Mouse (Mus musculus) frontal cortex, postnatal 25 days (tissue): ENCODE results near the gene Zbtb11.
A peak's percentile ranks its signal among the peaks of the same experiment; 100 is the strongest.

Source experiments
- DNase-seq, 2 experiments: peaks; one replicate each; pipeline ENCODE4 v3.0.0; 2022; ENCODE audit warnings: low spot score in 2 of 2

The Zbtb11 gene

DNA sequence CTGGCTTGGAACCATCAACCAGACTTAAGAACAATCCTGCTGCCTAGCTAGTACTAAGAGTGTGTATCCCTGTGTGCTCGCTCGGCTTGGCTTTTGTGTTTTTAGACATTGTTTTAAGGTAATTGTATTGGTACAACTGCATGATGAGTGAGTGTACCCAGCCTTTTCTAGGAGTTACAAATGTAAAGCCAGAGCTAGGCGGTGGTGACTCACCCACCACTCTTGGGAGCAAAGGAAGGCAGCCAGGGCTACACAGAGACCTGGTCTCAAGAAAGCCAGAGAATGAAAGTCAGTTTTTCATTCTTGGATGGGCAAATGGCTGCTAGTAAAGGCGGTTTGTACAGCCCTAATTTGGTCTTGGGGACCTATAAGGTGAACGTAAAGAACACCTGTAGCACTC lies 3.3 kb upstream of the Zbtb11 start:
- DNase-seq, result no peak

DNA sequence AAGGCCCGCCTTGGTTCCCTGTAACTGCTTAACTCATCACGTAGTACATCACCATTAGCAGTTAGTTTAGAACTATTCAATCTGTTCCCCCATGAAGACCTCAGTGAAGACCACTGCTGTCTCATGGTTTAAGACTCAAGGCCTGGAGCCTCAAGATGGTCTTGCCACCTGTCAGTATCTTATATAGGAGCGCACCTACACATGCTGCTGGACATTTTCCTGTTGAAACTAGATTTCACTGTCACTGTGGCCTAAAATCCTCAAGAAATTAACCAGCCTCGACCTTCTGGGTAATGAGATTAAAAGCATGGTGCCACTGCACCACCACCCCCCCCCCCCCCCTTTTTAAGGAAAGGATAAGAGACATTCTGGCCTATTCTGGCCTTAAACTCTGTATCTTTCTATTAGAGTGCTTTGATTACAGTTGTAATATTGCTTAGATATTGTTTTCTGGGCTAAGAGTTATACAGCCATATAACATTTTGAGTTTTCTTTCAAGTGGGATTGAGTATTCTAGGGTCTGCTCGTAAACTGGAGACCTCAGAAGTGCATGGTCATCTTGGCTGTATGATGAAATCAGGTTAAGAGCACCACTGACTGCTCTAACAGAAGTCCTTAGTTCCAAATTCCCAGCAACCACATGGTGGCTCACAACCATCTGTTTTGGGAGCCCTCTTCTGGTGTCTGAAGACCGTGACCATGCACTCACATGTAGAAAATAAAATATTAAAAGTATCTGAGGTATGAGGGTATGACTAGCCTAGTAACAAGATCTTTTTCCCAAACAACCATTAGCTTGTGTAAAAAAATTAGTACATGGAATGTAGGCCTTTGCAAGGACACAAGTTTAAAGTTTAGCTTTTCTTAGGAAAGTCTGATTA lies 1.7 kb upstream of the Zbtb11 start:
- DNase-seq, result no peak

DNA sequence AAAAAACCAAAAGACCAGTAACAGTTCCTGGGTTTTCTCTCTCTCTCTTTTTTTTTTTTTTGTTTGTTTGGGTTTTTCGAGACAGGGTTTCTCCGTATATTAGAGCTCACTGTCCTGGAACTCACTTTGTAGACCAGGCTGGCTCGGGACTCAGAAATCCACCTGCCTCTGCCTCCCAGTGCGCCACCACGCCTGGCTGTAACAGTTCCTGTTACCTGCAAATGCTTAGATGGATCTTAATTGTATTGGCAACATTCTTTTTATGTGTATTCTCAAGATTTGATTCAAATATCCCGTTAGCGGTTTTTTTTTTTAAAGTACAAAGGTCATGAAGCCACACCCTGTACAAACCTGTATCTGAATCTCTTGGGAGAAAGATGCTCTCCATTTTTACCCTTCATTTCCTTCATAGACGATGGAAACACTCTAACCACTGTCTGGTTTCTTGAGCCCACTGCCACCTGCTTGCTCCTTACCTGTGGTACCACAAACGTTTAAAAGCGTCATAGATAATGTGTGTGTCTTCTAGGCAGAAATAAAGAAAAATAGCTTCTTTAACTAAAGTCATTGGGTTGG lies 969 bp upstream of the Zbtb11 start:
- DNase-seq, result no peak

DNA sequence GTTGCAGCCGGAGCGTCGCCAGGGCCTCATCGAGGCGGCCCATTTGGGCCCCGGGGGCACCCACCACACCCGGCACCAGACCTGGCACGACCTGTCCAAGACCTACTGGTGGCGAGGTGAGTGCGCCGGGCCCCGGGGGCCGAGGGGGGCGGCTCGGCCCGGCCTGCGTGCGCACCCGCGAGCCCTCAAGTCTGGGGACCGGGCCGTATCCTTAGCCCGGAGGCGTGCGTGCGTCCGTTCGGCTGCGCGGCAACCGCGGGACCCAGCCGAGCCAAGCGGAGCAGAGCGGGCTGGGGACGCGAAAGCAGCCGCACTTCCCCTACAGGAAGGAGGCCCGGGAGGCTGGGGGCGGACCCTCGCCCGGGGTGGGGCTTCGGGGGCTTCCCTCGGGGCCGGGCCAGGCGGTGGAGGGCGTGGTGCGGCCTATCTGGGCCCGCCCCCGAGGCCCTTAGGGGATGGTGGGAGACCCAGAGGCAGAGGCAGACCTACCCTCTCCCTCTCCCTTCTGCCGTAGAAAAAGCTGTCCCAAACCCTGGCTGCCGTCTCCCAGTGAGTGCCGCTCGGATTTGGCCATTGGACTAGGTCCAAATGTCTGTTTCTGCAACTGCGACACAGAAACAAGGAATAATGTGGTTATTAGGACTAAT lies 696 bp downstream of the Zbtb11 start:
- DNase-seq, result peak; percentile 55 to 65

DNA sequence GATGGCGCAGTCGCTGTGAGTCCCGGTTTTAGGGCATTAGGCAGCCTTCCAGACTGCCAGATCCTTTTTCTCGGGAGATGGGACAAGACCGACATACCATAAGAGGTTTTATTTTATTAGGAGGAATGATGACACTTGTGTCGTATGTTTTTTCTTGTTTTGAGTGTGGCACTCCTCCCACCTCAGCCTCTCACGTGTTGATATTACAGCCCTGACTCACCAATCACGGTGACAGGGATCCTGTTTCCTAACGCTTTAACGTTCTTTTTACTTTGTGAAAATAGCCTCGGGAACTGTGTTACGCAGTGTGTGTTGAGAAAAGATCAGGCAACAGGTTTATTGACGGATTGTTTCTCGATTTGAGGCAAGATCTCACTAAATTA lies 1.2 kb downstream of the Zbtb11 start:
- DNase-seq, result no peak

DNA sequence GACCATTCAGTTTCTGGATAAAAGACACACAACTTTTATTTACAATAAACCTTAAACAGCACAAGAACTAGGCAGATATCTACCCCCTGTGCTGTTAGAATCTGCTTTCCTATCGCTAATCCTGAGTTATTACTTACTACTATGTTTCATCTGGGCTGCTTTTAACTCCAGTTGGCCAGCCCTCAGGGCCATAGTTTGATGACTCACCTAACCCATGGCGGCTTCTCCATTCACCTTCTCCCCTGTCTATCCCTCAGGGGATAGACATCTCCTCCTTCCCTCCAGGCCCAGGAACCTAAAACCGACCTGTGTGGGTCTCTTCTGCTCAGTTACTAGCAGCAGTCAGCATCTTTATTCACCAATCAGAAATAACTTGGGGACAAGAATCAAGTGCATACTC lies 12.3 kb downstream of the Zbtb11 start:
- DNase-seq, result no peak

DNA sequence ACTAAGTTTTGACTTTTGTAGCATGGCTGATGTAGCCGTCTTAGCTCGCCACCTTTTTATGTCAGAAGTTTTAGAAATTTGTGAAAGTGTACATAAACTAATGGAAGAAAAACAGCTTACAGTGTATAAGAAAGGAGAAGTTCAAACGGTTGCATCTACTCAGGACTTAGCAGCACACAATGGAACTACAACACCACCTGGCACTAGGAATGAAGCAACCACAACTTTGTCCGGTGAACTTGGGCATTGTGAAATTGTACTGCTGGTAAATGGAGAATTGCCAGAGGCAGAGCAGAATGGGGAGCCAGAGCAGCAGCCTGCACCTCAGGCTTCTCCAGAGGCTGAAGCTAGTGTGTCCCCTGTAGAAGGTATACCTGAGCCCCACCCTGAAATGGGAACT lies 16.6 kb downstream of the Zbtb11 start:
- no peak for DNase-seq

DNA sequence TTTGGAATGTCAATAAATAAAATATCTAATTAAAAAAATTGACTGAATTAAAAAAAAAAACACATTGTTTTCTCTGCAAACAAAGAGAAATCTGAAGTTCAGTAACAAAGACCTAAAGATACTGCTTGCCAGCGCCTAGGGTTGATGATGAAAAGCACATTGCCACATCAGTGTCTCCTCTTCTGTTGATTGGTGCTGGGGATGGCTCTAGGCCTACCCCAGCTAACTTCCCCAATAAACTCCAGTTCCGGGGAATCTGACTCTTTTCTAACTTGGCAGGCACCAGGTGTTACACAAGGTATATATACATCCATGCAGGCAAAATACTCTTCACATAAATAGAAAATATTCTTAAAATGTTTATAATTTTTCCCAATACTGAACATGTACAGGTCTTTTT lies 20.6 kb downstream of the Zbtb11 start:
- DNase-seq, result no peak

DNA sequence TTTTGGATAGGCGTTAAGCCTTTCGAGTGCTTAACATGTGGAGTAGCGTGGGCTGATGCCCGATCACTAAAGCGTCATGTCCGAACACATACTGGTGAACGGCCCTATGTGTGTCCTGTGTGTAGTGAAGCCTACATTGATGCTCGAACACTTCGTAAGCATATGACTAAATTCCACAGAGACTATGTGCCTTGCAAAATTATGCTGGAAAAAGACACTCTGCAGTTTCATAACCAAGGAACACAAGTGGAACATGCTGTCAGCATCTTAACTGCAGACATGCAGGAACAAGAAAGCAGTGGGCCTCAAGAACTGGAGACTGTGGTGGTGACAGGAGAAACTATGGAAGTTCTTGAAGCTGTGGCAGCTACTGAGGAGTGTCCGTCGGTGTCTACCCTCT lies 33.1 kb downstream of the Zbtb11 start:
- no peak for DNase-seq

DNA sequence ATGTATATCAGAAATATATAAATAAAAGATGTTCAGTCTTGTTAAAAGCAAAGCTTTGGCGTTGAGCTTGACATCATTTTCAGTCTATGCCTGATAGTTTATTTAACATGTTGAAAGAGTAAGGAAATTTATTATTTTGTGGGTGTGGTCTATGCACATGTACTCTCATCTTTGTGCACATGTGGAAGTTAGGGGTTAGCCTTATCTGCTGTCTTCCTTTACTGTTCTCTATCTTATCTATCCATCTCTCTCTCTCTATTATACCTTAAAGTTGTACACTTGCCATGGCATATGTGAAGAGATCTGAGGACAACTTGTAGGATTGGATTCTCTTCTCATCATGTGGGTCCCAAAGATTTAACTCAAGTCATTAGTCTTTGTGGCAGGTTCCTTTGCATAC lies 35.2 kb downstream of the Zbtb11 start:
- DNase-seq, result no peak

DNA sequence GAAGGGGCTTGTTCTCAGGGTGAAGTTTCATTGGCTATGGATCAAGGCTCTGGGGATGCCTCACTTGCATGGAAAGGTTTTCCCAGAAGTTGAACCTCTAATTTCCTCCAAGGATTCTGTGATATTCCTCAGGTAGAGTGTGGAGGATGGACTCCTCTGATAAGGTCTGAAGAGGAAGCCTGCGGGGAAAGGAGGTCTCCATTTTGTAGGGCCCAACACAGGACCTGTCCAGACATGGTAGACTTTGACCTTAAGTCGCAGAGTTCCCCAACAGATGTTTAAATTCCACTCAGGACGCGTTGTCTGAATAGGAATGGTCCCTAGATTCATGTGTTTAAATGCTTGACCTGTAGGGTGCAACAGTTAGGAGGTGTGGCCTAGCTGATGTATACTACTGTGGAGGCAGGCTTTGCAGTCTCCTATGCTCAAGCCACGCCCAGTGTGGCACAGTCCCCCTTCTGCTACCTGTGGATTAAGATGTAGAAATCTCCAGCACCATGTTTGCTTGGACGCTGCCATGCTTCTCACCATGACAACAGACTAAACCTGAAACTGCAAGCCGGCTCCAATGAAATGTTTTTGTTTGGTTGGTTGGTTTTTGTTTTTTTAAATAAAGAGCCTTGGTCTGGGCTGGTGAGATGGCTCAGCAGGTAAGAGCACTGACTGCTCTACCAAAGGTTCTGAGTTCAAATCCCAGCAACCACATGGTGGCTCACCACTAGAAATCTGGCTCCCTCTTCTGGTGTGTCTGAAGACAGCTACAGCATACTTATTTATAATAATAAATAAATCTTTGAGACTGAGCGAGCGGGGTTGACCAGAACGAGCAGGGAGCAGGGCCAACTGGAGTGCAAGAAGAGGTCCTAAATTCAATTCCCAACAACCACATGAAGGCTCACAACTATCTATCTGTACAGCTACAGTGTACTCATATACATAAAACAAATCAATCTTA lies 39.4 kb downstream of the Zbtb11 start:
- no peak for DNase-seq

DNA sequence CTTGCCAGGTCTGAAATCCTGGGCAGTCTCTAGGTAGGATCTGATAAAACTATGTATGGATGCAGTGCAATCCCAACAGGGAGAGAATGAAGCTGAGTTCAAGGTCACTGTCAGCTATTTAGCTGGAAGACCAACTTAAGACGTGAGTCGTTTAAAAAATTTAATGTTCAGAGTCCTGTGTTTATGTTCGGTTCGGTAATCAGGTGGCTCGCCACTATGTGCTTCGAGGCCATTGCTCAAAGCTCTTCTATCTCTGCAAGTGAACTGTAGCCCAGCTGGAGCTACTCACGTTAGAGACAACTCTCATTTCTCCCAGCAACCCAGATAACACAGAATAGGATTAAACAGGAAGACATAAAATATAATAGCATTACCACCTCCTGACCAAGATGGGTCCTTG lies 40.4 kb downstream of the Zbtb11 start:
- no peak for DNase-seq

DNA sequence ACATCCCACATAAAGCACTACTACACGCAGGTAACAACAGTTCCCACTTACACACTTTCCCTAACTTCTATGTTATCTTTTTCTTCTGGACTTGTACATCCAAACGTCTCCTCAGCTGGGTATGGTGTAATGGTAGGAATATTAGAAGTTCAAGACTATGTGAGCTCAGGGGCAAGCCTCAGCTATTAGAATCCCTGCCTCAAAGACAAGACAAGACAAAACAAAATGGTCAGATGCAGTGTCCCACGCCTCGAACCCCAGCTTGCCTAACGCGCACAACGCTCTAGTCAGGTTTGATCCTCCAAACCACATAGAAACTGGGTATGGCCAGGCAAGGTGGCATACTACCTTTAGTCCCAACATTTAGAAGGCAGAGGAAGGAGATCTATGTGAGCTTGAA lies 46.0 kb downstream of the Zbtb11 start:
- no peak for DNase-seq

DNA sequence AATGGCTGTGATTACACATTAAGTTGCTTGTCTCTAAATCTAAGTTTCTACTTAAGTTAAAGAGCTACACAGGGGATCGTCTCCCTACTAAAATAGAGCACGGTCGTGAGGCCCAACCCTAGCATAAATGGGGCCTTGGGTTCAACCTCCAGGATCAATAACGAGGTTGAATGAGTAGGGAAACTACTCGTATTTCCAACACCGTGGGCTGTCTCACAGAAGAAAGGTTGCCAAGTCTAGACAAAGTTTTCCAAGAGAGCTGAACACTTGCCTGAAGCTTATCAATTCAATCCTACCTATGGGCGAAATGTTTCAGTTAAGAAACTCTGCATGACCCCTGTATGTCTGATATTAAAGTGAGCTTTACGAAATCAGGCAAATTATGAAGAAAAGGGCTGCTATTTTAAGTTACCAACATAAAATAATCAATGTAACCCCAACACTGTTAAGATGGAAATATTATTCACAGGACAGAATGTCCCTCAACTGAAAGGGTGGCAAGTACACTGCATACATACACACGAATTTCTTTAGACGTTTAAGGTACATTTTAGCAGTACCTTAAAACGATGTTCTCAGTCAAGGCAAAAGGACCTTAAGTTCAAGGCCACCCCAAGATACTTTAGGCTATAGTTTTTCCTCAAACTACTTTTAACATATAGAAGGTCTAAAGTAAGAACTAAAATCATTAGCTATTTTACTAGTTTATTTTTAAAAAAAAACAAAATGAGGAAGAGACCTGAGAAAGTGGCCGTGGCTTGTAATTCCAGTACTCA lies 54.4 kb downstream of the Zbtb11 start:
- no peak for DNase-seq

DNA sequence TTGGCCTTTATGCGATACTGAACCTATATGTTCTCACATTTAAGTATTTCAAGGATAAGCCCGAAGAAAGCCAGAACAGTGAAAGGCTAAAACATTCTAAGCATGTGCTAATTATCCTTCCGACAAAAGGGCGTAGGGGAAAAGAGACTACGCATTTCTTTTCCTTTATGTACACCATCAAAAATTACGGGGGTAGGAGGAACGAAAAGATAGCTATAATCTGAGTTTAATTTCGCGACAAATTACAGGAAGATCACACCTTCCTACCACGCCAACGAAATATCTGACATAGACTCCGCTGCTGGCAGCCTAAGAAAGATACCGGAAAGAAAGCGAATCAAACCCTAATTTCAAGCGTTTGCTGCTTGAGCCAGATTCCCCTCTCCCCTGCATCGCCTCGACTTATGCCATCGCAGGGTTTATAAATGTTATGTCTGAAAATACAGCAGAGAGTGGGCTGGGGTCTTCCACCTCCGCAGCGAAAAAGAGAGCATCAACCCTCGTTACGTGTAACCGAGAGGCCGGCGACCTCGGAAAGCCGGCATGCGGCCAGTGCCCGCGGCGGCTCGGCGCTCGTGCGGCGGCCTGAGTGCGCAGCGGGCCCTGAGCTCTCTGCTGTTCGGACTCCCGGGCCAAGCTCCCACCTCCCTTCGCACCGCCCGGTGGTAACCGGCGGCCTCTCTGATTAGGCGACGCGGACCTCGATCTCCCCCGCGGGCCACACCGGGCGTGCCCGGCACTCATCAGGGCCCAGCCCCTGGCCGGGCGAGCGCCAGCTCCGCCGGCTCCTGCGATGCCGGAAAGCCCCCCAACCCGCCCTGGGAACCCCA lies 55.3 kb downstream of the Zbtb11 start:
- no peak for DNase-seq

DNA sequence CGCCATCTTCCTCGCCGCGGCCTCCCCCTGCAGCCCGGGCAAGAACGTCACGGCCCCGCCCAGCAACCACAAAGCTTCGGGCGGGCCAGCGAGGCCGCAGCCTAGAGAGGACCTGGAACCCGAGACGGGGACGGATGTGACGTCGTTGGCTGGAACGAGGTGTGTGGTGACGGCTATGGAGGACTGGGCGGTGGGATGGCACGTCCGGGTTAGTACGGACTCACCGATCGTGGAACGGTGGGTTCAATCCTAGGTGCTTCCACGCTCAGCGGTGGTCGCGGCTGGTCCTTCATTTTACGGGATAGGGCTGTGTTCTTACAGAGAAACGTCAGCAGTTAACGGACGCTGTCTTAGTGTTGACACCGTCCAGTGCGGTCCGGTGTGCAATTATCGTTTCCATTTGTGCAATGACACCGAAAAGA lies 56.0 kb downstream of the Zbtb11 start, which contains the start of gene Pcnp:
Gene Pcnp (minus strand): TSS at position 79 of the 422 bp plus-strand sequence.
- peak; percentile 92 to 94 for DNase-seq

DNA sequence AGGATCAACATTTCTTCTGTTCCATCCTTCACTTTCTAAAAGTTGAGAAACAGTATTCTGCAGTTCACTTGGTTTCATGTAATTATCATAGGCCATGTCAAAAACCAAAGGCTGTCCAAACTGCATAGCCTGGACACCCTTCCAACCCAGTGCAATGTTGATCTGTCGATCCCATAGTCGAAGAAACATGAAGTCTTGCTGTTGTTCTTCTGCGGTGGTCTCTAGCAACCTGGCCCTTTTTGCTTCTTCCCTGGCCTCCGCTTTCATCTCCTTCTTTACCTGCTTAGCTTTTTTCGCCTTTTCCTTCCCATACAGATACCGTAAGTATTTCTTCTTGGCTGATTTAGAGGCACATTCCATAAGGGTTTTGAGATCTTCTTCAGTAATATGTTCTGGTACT lies 60.9 kb downstream of the Zbtb11 start:
- DNase-seq, result no peak

DNA sequence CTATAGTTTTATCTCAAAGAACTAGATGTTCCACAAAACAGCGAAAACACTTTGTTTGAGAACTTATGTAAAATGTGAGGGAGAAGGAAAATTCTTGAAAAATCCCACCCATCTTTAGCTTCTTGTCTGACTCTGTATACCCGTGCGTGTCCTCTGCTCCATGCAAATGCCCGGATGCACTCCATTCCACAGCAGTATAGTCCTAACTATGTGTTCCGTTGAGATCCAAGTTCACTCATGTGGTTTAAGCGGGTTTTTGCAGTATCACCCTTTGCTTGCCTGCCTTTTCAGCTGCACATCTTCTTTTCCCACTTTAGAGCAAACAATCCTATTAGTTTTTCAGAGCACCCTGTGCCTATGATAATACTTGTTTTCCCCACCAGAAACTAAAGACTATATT lies 62.8 kb downstream of the Zbtb11 start:
- no peak for DNase-seq

DNA sequence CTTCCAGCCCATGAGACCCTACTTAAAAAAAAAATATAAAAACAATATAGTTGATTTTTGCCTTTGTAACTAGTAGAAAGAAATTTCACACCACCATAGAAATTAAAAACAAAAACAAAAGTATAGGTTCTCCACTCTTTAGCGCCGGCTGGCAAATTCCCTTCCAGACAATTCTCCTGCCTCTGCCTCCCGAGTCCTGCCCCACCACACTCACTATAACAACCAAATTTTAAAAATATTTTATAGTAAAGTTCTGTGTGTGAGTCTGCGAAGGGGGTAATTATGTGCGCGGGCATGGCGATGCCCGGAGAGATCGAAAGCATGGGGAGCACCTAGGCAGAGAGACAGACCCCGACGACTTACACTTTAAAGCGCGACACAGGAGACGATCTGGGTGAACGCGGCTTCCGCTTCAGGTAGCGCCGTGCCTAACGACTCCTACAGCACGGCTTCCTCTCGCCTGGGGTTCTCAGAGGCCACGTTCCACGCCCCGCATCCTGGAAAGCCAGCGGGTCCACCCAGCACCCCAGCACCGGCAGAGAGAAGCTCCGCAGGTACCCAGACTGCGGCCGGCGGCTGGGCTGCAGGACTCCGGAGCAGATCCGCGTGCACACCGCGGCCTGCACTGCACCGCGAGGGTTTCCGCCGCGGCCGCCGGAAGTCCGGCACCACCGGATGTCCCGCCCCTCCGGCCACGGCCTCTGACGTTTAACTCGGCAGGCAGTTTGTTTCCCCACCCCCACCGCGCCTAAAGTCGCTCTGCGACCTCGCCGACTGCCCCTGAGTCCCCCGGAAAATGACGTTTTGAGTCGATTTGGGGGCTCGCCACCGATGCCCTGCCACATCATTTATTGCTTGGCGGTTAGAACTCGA lies 63.7 kb downstream of the Zbtb11 start, which contains the start of gene Trmt10c:
Gene Trmt10c (minus strand): TSS at position 682 of the 873 bp plus-strand sequence.
- peak; percentile 81 to 88 for DNase-seq
